Mouse (Mus musculus): ENCODE results near the gene Trim38. TPM values are rescaled to one million over a fixed set of nuclear protein-coding genes. Genes with fewer than 3 reads are reported as not detected.

Trim38 gene
- polyA plus RNA-seq, 1 experiment from 2014 or later: not detected

GRCm38 (mm10) chr13:23763242-23763585 lies 6.5 kb upstream of the Trim38 start:
- Histone ChIP-seq H3K36me3 (ENCODE audit: inconsistent target) (no peaks in the 10 kb centered on the region), H3K79me2 (ENCODE audit: inconsistent target) (no peaks in the 10 kb centered on the region), H3K27ac (peak overlapping the region; percentile 70), H3K4me3 (ENCODE audit: inconsistent target) (peak overlapping the region; percentile 32; the same call in 1 of the 2 replicates)
- WGBS (ENCODE audit: missing documents): under 1% methylated on average over 10 of the region's 10 CpGs

- peak within 1 kb of the TSS; percentile 32 for H3K4me3 ChIP-seq (ENCODE audit: inconsistent target)
- H3K79me2 ChIP-seq (ENCODE audit: inconsistent target): no peaks in the 10 kb centered on the region
- H3K27ac ChIP-seq: peak within 1 kb of the TSS; percentile 70
- WGBS (ENCODE audit: missing documents): 6% methylated on average over 33 of the region's 34 CpGs
- no peaks in the 10 kb centered on the region for H3K36me3 ChIP-seq (ENCODE audit: inconsistent target)
Observed at GRCm38 (mm10) chr13:23763586-23764323, 6.0 kb upstream of the Trim38 start, which contains the start of gene Hist1h1a. Gene Hist1h1a, plus strand, starts transcription at chr13:23763666.

- 64% methylated on average over 12 of the region's 12 CpGs for WGBS (ENCODE audit: missing documents)
Observed at GRCm38 (mm10) chr13:23764324-23765171, 5.2 kb upstream of the Trim38 start.

GRCm38 (mm10) chr13:23765172-23765513 lies 4.6 kb upstream of the Trim38 start:
- H3K4me3 ChIP-seq (ENCODE audit: inconsistent target): no peak overlapping the region
- WGBS (ENCODE audit: missing documents): 55% methylated on average over 1 of the region's 1 CpGs
- H3K36me3 ChIP-seq (ENCODE audit: inconsistent target): no peaks in the 10 kb centered on the region
- H3K27ac ChIP-seq: no peak overlapping the region
- no peaks in the 10 kb centered on the region for H3K79me2 ChIP-seq (ENCODE audit: inconsistent target)

More at GRCm38 (mm10) chr13:23764324-23765171, 5.2 kb upstream of the Trim38 start:
- Histone ChIP-seq H3K4me3 (ENCODE audit: inconsistent target) (peak overlapping the region; percentile 32), H3K79me2 (ENCODE audit: inconsistent target) (no peaks in the 10 kb centered on the region), H3K27ac (peak overlapping the region; percentile 70), H3K36me3 (ENCODE audit: inconsistent target) (no peaks in the 10 kb centered on the region)

GRCm38 (mm10) chr13:23766772-23767171 lies 2.9 kb upstream of the Trim38 start:
- no peaks in the 10 kb centered on the region for H3K36me3 ChIP-seq (ENCODE audit: inconsistent target)
- no peak overlapping the region for H3K4me3 ChIP-seq (ENCODE audit: inconsistent target)
- H3K27ac ChIP-seq: no peak overlapping the region
- H3K79me2 ChIP-seq (ENCODE audit: inconsistent target): no peaks in the 10 kb centered on the region

GRCm38 (mm10) chr13:23768834-23769397 lies 797 bp upstream of the Trim38 start:
- WGBS (ENCODE audit: missing documents): 5% methylated on average over 5 of the region's 5 CpGs

GRCm38 (mm10) chr13:23772561-23773313 lies 3.0 kb downstream of the Trim38 start:
- Histone ChIP-seq H3K4me3 (ENCODE audit: inconsistent target) (no peak overlapping the region), H3K36me3 (ENCODE audit: inconsistent target) (no peaks in the 10 kb centered on the region), H3K79me2 (ENCODE audit: inconsistent target) (no peaks in the 10 kb centered on the region), H3K27ac (no peak overlapping the region)
- 57% methylated on average over 21 of the region's 21 CpGs for WGBS (ENCODE audit: missing documents)

More at GRCm38 (mm10) chr13:23768834-23769397, 797 bp upstream of the Trim38 start:
- H3K4me3 ChIP-seq (ENCODE audit: inconsistent target): no peak overlapping the region
- no peaks in the 10 kb centered on the region for H3K36me3 ChIP-seq (ENCODE audit: inconsistent target)
- H3K27ac ChIP-seq: no peak overlapping the region
- H3K79me2 ChIP-seq (ENCODE audit: inconsistent target): no peaks in the 10 kb centered on the region

GRCm38 (mm10) chr13:23778339-23778738 lies 8.6 kb downstream of the Trim38 start:
- Histone ChIP-seq H3K36me3 (ENCODE audit: inconsistent target) (no peaks in the 10 kb centered on the region), H3K4me3 (ENCODE audit: inconsistent target) (no peak overlapping the region), H3K79me2 (ENCODE audit: inconsistent target) (no peaks in the 10 kb centered on the region), H3K27ac (no peak overlapping the region)
- 69% methylated on average over 7 of the region's 7 CpGs for WGBS (ENCODE audit: missing documents)

GRCm38 (mm10) chr13:23779025-23779424 lies 9.3 kb downstream of the Trim38 start:
- H3K4me3 ChIP-seq (ENCODE audit: inconsistent target): no peak overlapping the region
- no peaks in the 10 kb centered on the region for H3K79me2 ChIP-seq (ENCODE audit: inconsistent target)
- H3K27ac ChIP-seq: no peak overlapping the region
- H3K36me3 ChIP-seq (ENCODE audit: inconsistent target): no peaks in the 10 kb centered on the region
- WGBS (ENCODE audit: missing documents): 96% methylated on average over 4 of the region's 4 CpGs

- WGBS (ENCODE audit: missing documents): 43% methylated on average over 2 of the region's 2 CpGs
- Histone ChIP-seq H3K27ac (no peak overlapping the region), H3K36me3 (ENCODE audit: inconsistent target) (no peaks in the 10 kb centered on the region), H3K79me2 (ENCODE audit: inconsistent target) (no peaks in the 10 kb centered on the region), H3K4me3 (ENCODE audit: inconsistent target) (no peak overlapping the region)
Observed at GRCm38 (mm10) chr13:23792520-23792919, 22.8 kb downstream of the Trim38 start.

- peak overlapping the region; percentile 5; the same call in 1 of the 2 replicates for H3K27ac ChIP-seq
- H3K36me3 ChIP-seq (ENCODE audit: inconsistent target): no peaks in the 10 kb centered on the region
- H3K4me3 ChIP-seq (ENCODE audit: inconsistent target): no peak overlapping the region
- WGBS (ENCODE audit: missing documents): under 1% methylated on average over 5 of the region's 5 CpGs
- no peaks in the 10 kb centered on the region for H3K79me2 ChIP-seq (ENCODE audit: inconsistent target)
Observed at GRCm38 (mm10) chr13:23799405-23799804, 29.7 kb downstream of the Trim38 start.

GRCm38 (mm10) chr13:23804532-23804931 lies 34.8 kb downstream of the Trim38 start:
- H3K36me3 ChIP-seq (ENCODE audit: inconsistent target): no peaks in the 10 kb centered on the region
- no peak overlapping the region for H3K4me3 ChIP-seq (ENCODE audit: inconsistent target)
- H3K27ac ChIP-seq: no peak overlapping the region
- no peaks in the 10 kb centered on the region for H3K79me2 ChIP-seq (ENCODE audit: inconsistent target)
- WGBS (ENCODE audit: missing documents): 88% methylated on average over 2 of the region's 2 CpGs

GRCm38 (mm10) chr13:23806422-23807052 lies 36.8 kb downstream of the Trim38 start, which contains the start of gene Slc17a2:
Gene Slc17a2, plus strand, starts transcription at chr13:23806993.
- 95% methylated on average over 15 of the region's 15 CpGs for WGBS (ENCODE audit: missing documents)
- H3K27ac ChIP-seq: no peak within 1 kb of the TSS
- no peaks in the 10 kb centered on the region for H3K79me2 ChIP-seq (ENCODE audit: inconsistent target)
- no peaks in the 10 kb centered on the region for H3K36me3 ChIP-seq (ENCODE audit: inconsistent target)
- no peak within 1 kb of the TSS for H3K4me3 ChIP-seq (ENCODE audit: inconsistent target)

- WGBS (ENCODE audit: missing documents): 21% methylated on average over 2 of the region's 2 CpGs
- Histone ChIP-seq H3K27ac (no peak overlapping the region), H3K4me3 (ENCODE audit: inconsistent target) (no peak overlapping the region), H3K36me3 (ENCODE audit: inconsistent target) (no peaks in the 10 kb centered on the region), H3K79me2 (ENCODE audit: inconsistent target) (no peaks in the 10 kb centered on the region)
Observed at GRCm38 (mm10) chr13:23816148-23816547, 46.4 kb downstream of the Trim38 start.

Measured in macrophage (primary cell).